Mouse (Mus musculus): ENCODE measurements around the gene Pld2.

- no peak for TF ChIP-seq POLR2A (IDR thresholded peaks at IDR 0.05; ENCODE audit: low read depth, low read length)
- peak; percentile 88; the same call in 1 of the 2 replicates for TF ChIP-seq CTCF (IDR thresholded peaks at IDR 0.05; ENCODE audit: extremely low read depth, insufficient read depth, insufficient read length, insufficient replicate concordance)
Measured at GRCm38 (mm10) chr11:70605024-70605566, 65.2 kb downstream of the Pld2 start.
